Mouse (Mus musculus): ENCODE measurements at regions not wholly inside any gene's neighbourhood (a gene's known extent, or its start where the extent isn't known, plus 50 kb on each side); places are given as distances from the start of the nearest gene placed in this dataset.

DNA sequence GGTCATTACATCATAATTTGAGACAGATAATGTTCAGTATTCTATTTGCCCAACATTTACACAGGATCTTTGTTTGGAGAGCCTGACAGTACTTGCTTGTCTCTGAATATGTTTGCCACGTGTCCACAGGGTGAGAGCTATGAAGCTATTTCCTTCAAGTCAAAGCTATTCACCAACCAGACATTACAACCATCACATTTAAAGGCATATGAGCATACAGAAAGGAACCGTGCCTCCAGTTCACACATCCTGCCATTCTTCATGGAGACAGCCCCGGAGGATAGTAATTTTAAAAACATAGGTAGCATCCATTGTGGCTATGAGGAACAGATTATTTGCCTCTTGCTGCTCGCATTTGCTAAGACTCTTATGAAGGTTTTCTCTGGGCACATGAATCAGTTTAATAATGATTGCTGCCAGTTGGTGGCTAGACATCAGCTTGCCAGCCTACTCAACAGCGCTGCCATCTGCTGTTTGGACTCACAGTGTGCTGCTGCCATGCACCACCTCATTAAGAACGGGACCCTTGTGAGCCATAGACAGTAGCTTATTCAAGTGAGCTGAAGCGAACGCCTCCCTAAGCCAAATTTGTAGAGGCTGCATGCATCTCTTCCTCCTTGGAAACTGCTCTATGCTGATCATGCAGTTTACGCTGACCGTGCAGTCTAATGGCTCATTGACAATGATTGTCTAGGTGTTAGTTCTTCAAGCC lies 126.5 kb upstream of the Ccdc54 start:
- DNase-seq (ENCODE audit: extremely low spot score in 1 of 2, low spot score in 1 of 2), result peak; percentile 20 to 62

DNA sequence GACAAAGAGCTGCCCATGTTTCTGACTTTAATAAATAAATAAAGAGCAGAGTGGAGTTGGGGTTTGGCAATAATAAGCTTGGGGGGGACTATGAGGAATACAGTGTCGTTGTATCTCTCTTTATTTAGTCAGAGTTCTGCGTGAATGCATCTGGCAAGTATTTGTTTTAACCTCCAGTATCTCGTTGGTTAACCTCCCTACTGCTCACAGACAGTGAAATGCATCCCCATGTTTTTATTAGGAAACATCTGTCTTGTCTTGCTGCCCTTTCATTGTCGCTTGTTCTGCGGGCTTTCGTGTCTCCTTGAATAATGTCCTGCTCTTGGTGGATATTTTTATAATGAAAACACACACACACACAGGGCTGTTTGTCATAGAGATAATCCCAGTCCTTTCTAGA lies 118.8 kb upstream of the Ccdc54 start:
- DNase-seq (ENCODE audit: extremely low spot score in 1 of 2, low spot score in 1 of 2), result no peak

DNA sequence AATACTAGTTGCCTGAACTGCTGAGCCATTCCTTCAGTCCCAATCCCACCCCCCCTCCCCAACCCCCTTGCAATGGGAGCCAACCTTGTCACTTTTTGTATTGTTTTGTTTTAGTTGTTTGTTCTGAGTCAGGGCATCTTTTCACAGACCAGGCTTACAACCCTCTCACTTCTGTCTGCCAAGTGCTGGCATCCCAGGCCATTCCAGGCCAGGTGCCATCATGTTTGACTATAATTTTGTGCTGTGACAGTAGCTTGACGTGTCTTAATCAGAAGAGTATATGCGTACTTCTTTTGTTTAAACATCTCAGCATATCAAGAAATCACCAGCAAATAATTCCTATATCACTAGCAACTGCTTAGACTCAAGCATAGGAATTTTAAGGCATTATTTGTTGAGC lies 117.0 kb upstream of the Ccdc54 start:
- DNase-seq (ENCODE audit: extremely low spot score in 1 of 2, low spot score in 1 of 2), result no peak

DNA sequence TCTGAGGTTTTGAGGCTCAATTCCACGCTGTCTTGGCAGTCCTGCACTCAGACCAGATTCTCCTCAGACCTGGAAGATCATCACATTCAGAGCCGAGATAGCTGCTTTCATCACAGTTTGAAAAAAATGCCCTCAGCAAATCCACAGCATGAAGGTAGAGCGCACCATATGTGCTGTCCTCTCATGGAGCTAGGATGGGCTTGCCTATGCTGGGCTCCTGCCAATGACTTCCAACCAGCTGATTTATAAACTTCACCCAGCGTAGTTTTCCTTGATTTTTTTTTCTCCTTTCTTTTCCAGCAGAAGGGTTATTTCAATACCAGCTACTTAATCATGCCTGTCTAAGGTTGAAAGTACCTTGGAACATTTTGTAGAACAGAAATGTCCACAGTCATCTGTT lies 115.0 kb upstream of the Ccdc54 start:
- DNase-seq (ENCODE audit: extremely low spot score in 1 of 2, low spot score in 1 of 2), result no peak

DNA sequence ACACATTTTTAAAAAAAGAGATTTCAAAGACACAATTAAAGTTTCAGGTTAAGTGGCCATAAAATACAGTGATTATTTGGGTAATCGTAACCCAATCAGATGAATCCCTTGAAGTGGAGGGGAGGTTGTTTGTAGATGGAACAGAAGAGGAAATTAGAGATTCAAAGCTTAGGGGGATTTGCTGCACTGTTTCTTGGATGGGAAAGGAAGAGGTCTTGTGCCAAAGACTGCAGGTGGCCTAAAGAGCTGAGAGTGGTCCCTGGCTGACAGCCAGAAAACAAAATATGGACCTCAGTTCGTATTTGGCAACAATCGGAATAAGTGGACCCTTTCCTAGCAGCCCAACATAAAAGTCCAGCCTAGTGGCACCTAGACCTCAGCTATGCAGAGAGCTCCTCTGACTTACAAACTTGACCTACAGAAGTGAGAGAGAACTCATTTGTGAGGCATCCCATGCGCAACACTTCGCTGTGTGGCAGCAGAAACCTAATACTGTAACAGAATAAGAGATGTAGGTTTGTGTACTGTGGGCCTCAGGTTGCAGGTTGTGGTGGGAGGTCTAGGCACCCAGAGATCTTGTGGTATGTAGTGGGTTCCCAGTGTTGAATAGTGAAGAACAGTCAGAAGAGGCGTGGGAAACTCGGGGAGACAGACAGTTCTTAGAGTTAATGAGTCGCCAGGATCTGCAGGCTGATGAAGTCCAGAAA lies 110.0 kb upstream of the Ccdc54 start:
- no peak for DNase-seq (ENCODE audit: extremely low spot score in 1 of 2, low spot score in 1 of 2)

DNA sequence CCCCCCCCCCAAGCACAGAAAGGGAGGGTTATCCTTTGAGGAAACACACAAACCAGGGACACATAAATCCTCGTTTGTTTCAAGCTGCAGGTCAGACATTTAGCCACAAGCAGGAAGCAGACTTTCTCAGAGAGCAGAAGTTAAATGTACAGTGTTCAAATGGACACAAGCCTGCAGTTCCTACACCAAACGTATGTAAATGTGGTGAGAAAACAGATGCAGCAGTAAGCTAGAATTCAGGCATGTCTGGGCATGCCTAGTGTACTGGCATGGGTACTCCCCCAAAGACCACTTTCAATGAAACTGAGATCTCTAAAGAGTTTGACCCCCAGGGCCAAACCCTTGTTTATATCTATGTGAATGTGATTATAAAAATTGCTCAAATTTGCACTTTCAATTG lies 109.2 kb upstream of the Ccdc54 start:
- no peak for DNase-seq (ENCODE audit: extremely low spot score in 1 of 2, low spot score in 1 of 2)

DNA sequence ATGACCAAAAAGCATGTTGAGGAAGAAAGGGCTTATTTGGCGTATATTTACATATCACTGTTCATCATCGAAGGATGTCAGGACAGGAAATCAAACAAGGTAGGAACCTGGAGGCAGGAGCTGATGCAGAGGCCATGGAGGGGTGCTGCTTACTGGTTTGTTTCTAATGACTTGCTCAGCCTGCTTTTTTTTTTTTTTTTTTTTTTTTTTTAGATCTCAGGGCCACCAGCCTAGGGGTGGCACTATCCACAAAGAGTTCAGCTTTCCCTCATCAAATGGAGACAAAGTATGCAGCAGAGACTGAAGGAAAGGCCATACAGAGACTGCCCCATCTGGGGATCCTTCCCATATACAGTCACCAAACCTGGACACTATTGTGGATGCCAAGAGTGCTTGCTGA lies 106.8 kb upstream of the Ccdc54 start:
- no peak for DNase-seq (ENCODE audit: extremely low spot score in 1 of 2, low spot score in 1 of 2)

DNA sequence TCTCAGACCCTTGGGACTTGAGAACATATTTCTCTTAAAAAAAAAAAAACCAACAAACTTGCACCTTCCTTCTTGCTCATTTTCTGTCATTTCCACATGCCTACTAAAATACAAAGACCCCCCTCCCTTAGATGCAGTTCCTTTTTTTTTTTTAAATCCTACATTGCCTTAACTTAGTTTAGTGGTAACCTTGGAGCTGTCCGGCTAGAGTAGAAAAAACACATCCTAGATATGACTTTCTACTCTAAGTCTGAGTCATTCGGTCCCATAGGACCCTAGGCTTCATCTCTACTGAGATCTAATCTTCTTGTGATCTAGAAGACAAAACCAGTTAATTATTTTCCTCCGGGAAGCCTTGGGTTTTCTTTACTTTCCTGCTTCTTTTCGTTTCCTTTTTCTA lies 105.1 kb upstream of the Ccdc54 start:
- DNase-seq (ENCODE audit: extremely low spot score in 1 of 2, low spot score in 1 of 2), result no peak

DNA sequence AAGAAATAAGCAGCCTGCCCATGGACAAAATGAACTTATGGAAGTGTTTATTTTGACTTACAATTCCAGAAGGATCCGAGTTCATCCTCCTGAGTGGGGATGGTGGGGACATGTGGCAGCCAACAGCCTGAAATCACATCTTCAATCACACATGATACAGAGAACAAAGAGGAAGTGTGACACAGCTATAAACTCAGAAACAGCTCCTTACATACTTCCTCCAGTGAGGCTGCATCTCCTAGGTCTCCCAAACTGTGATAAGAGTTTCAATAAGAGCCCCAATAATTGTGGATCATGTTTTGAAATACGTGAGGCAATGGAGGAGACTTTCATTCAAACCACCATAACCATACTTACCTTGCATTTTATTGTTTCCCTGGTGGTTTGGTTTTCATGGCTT lies 103.1 kb upstream of the Ccdc54 start:
- no peak for DNase-seq (ENCODE audit: extremely low spot score in 1 of 2, low spot score in 1 of 2)

DNA sequence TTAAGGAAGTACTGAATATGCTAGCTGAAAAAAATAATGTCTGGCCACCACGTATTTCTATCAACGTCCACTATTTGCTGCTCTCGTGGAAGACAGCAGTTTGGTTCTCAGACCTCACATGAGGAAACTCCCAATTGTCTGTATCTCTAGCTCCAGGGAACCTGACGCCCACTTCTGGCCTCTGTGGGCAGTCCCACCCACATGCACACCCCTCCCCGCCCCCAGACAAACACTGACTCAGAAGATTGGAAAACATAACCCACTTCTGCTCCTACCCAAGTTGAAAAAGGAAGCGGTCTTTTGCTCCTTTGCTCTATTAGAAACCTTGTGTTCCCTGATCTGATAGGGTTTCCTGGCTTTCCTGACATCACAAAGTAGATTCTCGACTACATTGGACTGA lies 99.9 kb upstream of the Ccdc54 start:
- no peak for DNase-seq (ENCODE audit: extremely low spot score in 1 of 2, low spot score in 1 of 2)

DNA sequence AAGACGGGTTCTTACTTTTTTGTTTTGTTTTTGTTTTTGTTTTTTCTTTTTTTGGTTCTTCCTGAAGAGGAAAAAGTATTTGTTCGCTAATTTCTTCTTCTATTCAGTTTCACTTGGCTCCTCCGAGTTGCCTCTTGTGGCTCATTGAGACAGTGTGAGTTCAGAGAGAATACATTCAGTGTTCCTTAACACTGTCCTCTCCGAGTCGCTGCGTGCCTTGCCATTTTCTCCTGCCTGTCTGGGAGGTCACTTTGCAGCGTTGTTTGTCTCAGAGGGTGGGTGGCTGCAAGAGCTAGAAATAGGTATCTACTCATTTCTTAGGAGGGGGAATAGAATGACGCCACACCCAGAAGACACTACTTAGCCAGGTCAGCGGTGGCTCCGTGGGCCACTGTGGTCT lies 98.6 kb upstream of the Ccdc54 start:
- DNase-seq (ENCODE audit: extremely low spot score in 1 of 2, low spot score in 1 of 2), result peak in 1 of 2 experiments; percentile 6

DNA sequence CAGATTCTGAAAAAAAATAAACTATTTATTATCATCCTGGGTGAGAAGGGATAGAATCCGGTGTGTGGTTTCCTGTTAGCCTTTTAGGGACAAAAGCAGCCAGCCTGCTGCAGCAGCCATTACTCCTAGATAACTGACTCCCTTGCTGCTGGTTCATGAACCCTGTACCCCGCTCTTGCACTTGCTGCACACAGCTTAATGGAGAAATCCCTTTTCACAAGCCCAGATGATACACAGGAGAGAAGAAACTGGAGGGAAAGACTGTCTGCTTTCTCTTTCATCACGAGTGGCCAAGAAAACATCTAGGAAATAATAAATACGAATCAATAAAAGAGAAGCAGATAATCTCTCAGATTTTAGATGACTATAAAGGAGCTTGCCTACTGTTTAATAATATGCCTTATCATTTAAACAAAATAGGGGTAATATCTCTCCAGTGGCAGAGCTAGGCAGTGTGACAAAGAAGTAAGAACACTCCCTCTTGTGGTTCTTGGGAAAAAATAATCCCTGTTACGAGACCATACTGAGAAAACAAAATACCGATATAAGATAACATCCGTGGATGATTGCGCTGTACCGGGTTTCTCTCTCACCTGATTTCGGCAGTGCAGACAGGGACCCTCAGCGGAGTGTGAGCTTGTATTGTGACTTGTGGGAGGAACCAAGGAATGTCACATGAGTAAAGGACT lies 98.0 kb upstream of the Ccdc54 start:
- peak in 1 of 2 experiments; percentile 50 for DNase-seq (ENCODE audit: extremely low spot score in 1 of 2, low spot score in 1 of 2)

DNA sequence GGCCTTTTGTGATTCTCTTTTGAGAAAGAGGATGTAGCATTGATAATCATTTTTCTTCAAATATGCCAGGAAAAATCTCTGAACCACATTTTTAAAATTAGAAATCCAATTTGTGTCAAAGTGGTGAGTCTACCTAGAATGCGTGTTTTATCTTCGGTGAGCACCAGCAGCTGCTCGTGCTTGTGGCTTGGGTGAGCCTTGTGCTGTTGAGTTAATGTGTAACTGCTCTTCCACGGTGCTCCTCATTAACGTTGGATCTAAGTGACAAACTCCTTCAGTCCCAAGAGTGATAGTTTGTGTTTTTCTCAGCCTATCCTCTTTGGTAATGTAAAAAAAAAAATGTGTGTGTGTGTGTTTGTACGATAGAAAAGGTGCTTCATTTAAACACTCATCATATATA lies 88.7 kb upstream of the Ccdc54 start:
- DNase-seq (ENCODE audit: extremely low spot score in 1 of 2, low spot score in 1 of 2), result no peak

DNA sequence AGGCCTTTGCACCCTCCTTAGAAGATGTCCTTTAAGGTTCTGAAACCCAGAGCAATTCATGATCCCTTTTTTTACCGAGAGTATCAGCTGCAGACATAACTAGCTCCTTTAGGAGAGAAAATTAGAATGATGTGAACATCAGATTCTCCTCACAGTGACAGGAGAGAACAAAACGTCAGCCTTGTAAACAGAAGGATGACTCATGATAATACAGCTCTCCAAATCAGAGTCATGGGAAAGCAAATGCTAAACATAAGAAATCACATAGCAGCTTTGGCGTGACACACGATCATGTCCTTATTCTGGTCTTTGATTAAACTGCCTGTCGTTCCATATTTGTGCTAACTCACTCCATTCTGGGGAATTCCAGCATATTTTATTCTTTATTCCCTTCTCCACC lies 82.4 kb upstream of the Ccdc54 start:
- peak in 1 of 2 experiments; percentile 16 for DNase-seq (ENCODE audit: extremely low spot score in 1 of 2, low spot score in 1 of 2)

DNA sequence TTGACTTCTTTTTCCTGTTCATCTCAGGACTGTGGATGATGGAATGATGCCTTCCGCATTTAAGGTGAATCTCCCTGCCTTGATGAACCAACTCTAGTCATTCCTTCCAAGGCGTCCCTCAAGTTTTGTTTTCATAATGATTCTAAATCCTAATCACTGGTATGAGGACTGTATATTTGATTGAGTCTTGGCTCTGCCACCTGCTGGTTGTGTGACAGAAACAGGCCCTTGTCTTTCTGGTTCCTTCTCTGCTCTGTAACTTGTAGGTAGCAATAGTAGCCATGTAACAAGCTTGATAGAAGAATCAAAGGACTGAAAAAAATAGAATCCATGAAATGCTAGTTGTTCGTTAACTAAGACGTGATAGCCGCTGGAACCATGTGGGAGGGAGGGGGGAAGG lies 81.8 kb upstream of the Ccdc54 start:
- DNase-seq (ENCODE audit: extremely low spot score in 1 of 2, low spot score in 1 of 2), result no peak

DNA sequence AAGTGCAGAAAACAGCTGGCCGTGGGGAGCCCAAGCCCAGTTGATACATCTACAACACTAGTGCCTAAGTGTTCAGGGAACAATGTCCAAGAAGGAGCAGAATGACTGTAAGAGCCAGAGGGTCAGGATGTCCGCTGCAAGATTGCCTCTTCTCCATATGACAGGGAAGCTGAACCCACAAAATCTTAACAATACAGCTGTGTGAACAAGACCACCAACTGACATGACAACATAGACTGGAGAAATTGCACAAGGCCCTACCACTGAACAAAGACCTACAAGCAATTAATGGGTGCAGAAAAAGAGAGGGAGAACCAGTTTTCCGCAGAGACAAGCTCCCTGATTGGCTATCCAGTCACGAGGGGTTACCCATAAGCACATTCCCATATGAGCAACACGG lies 80.2 kb upstream of the Ccdc54 start:
- DNase-seq (ENCODE audit: extremely low spot score in 1 of 2, low spot score in 1 of 2), result no peak

DNA sequence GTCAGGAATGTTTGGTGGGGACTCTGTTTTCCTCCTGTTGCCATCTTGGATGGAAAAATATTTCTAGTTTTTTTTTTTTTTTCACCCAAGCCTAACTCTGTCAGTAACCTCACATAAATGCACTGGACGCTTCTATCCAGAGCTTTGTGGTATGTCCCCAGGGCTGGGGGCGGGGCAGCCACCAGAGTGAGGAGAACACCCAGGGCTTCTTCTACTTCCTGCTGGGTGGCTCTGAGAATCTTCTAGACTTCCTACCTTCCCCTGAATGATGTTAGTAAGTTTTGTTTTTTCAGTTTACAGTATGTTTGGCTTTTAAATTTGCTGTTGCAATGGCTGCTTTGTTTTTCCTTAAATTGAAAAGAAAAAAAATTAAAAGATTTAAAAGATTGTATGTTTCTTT lies 73.3 kb upstream of the Ccdc54 start:
- no peak for DNase-seq (ENCODE audit: extremely low spot score in 1 of 2, low spot score in 1 of 2)

Data from frontal cortex, adult 2 months (tissue).